Mouse (Mus musculus) neural tube, embryonic 15.5 days (tissue): Measurements from ENCODE around the gene Tns1. TPM values are rescaled to one million over a fixed set of nuclear protein-coding genes. Genes with fewer than 3 reads are reported as not detected.

Experiments used
- ATAC-seq: fragments of 200-750 bp; cut with Nextera tagmentation; 2 replicates; pipeline ENCODE4 v1.8.0; 2017; ENCODE audit warnings: mild to moderate bottlenecking, moderate TSS enrichment, moderate library complexity; ENCODE audit not compliant: low FRiP score
- H3K27ac ChIP-seq: fragments of 300-500 bp; sonication (generic); replicated peaks from 2 replicates; pipeline ENCODE4 v1.5.1; 2015; ENCODE audit warnings: mild to moderate bottlenecking, inconsistent platforms
- H3K27me3 ChIP-seq: fragments of 300-500 bp; sonication (generic); replicated peaks from 2 replicates; pipeline ENCODE4 v1.6.1; 2015; ENCODE audit warnings: inconsistent platforms
- H3K36me3 ChIP-seq: fragments of 300-500 bp; sonication (generic); 2 replicates; pipeline ENCODE4 v1.6.1; 2015; ENCODE audit warnings: inconsistent platforms
- H3K4me1 ChIP-seq: fragments of 300-500 bp; sonication (generic); 2 replicates; pipeline ENCODE4 v1.6.1; 2015; ENCODE audit warnings: inconsistent platforms
- H3K4me2 ChIP-seq: fragments of 300-500 bp; sonication (generic); 2 replicates; pipeline ENCODE4 v1.6.1; 2015; ENCODE audit warnings: inconsistent platforms, mild to moderate bottlenecking, moderate library complexity
- H3K4me3 ChIP-seq: fragments of 300-500 bp; sonication (generic); replicated peaks from 2 replicates; pipeline ENCODE4 v1.5.1; 2015; ENCODE audit warnings: mild to moderate bottlenecking, inconsistent platforms
- H3K9ac ChIP-seq: fragments of 300-500 bp; sonication (generic); replicated peaks from 2 replicates; pipeline ENCODE4 v1.6.1; 2015; ENCODE audit warnings: mild to moderate bottlenecking, inconsistent platforms
- H3K9me3 ChIP-seq: fragments of 300-500 bp; sonication (generic); replicated peaks from 2 replicates; pipeline ENCODE4 v1.6.1; 2016; ENCODE audit warnings: inconsistent platforms
- WGBS: fragments of 180-500 bp; shearing (Covaris S2); methylation state at CpG from one replicate; pipeline ENCODE4 v1.1.7; 2015; ENCODE audit warnings: mixed read lengths; 5-methylcytosine and 5-hydroxymethylcytosine counted together
- polyA plus RNA-seq: library from polyadenylated mRNA; unstranded; fragments of >200 nt; fragmentation: Nextera tagmentation; extraction: Ambion mirVana; gene quantifications from 2 replicates; pipeline ENCODE4 v1.2.1, GENCODE M21; 2015

The Tns1 gene
- polyA plus RNA-seq, 1 experiment from 2014 or later = 13.3 TPM

- peak overlapping the region; percentile 75 for H3K27ac ChIP-seq
- H3K4me1 ChIP-seq = peaks cover 54% of the 10 kb centered on the region
- under 1% methylated on average over 54 of the region's 58 CpGs for WGBS
- ATAC-seq = peak; percentile 74
- H3K9me3 ChIP-seq = no peaks in the 10 kb centered on the region
- H3K27me3 ChIP-seq = peaks cover 6% of the 10 kb centered on the region; the same call in 1 of the 2 replicates
- H3K4me3 ChIP-seq = peak overlapping the region; percentile 50
- peak overlapping the region; percentile 54 for H3K9ac ChIP-seq
- no peaks in the 10 kb centered on the region for H3K36me3 ChIP-seq
- peak overlapping the region; percentile 90 for H3K4me2 ChIP-seq
Observed at GRCm38 (mm10) chr1:74098004-74099000, 25.9 kb downstream of the Tns1 start.

GRCm38 (mm10) chr1:74095728-74096127, 28.5 kb downstream of the Tns1 start:
- 63% methylated on average over 3 of the region's 3 CpGs for WGBS
- H3K4me1 ChIP-seq = peaks cover 55% of the 10 kb centered on the region

GRCm38 (mm10) chr1:74095296-74095695, 29.0 kb downstream of the Tns1 start:
- WGBS = 63% methylated on average over 6 of the region's 6 CpGs

More at GRCm38 (mm10) chr1:74095728-74096127, 28.5 kb downstream of the Tns1 start:
- Histone ChIP-seq H3K9me3 (no peaks in the 10 kb centered on the region), H3K4me3 (no peak overlapping the region), H3K4me2 (no peak overlapping the region), H3K36me3 (no peaks in the 10 kb centered on the region), H3K27ac (no peak overlapping the region), H3K27me3 (peaks cover 6% of the 10 kb centered on the region; the same call in 1 of the 2 replicates), H3K9ac (no peak overlapping the region)
- ATAC-seq = no peak

GRCm38 (mm10) chr1:74094497-74095270, 29.6 kb downstream of the Tns1 start:
- WGBS = 56% methylated on average over 7 of the region's 7 CpGs

More at GRCm38 (mm10) chr1:74095296-74095695, 29.0 kb downstream of the Tns1 start:
- no peak overlapping the region for H3K4me2 ChIP-seq
- no peak overlapping the region for H3K9ac ChIP-seq
- no peak for ATAC-seq
- H3K27me3 ChIP-seq = peaks cover 6% of the 10 kb centered on the region; the same call in 1 of the 2 replicates
- H3K9me3 ChIP-seq = no peaks in the 10 kb centered on the region
- H3K27ac ChIP-seq = no peak overlapping the region
- H3K4me1 ChIP-seq = peaks cover 55% of the 10 kb centered on the region
- H3K4me3 ChIP-seq = no peak overlapping the region
- no peaks in the 10 kb centered on the region for H3K36me3 ChIP-seq

GRCm38 (mm10) chr1:74093447-74093846, 30.8 kb downstream of the Tns1 start:
- Histone ChIP-seq H3K27ac (no peak overlapping the region), H3K36me3 (no peaks in the 10 kb centered on the region), H3K4me1 (peaks cover 37% of the 10 kb centered on the region), H3K9ac (no peak overlapping the region), H3K4me3 (no peak overlapping the region), H3K4me2 (no peak overlapping the region), H3K9me3 (no peaks in the 10 kb centered on the region), H3K27me3 (peaks cover 4% of the 10 kb centered on the region; the same call in 1 of the 2 replicates)
- WGBS = 84% methylated on average over 5 of the region's 5 CpGs
- no peak for ATAC-seq

More at GRCm38 (mm10) chr1:74094497-74095270, 29.6 kb downstream of the Tns1 start:
- Histone ChIP-seq H3K27me3 (peaks cover 4% of the 10 kb centered on the region; the same call in 1 of the 2 replicates), H3K36me3 (no peaks in the 10 kb centered on the region), H3K27ac (no peak overlapping the region), H3K4me3 (no peak overlapping the region), H3K9me3 (no peaks in the 10 kb centered on the region), H3K9ac (no peak overlapping the region), H3K4me2 (no peak overlapping the region), H3K4me1 (peaks cover 50% of the 10 kb centered on the region)
- ATAC-seq = no peak

- H3K9ac ChIP-seq = no peak overlapping the region
- peaks cover 4% of the 10 kb centered on the region; the same call in 1 of the 2 replicates for H3K27me3 ChIP-seq
- WGBS = 59% methylated on average over 10 of the region's 10 CpGs
- H3K36me3 ChIP-seq = no peaks in the 10 kb centered on the region
- H3K27ac ChIP-seq = peak overlapping the region; percentile 28; the same call in 1 of the 2 replicates
- no peak overlapping the region for H3K4me3 ChIP-seq
- no peak overlapping the region for H3K4me2 ChIP-seq
- H3K4me1 ChIP-seq = peaks cover 26% of the 10 kb centered on the region
- ATAC-seq = no peak
- H3K9me3 ChIP-seq = no peaks in the 10 kb centered on the region
Observed at GRCm38 (mm10) chr1:74092242-74092641, 32.0 kb downstream of the Tns1 start.

- Histone ChIP-seq H3K4me3 (no peak overlapping the region), H3K4me2 (peak overlapping the region; percentile 19; the same call in 1 of the 2 replicates), H3K4me1 (peaks cover 24% of the 10 kb centered on the region), H3K36me3 (no peaks in the 10 kb centered on the region), H3K27ac (peak overlapping the region; percentile 64; the same call in 1 of the 2 replicates), H3K27me3 (peaks cover 4% of the 10 kb centered on the region; the same call in 1 of the 2 replicates), H3K9me3 (no peaks in the 10 kb centered on the region), H3K9ac (no peak overlapping the region)
- no peak for ATAC-seq
- 41% methylated on average over 6 of the region's 6 CpGs for WGBS
Observed at GRCm38 (mm10) chr1:74091611-74092224, 32.5 kb downstream of the Tns1 start.

GRCm38 (mm10) chr1:74091138-74091537, 33.1 kb downstream of the Tns1 start:
- Histone ChIP-seq H3K4me1 (peaks cover 20% of the 10 kb centered on the region), H3K27me3 (0 out of 2 replicates have a peak, but pooled peaks cover 3% of the 10 kb centered on the region), H3K36me3 (no peaks in the 10 kb centered on the region), H3K4me3 (peak overlapping the region; percentile 10; the same call in 1 of the 2 replicates), H3K27ac (peak overlapping the region; percentile 64; the same call in 1 of the 2 replicates), H3K4me2 (peak overlapping the region; percentile 19), H3K9ac (no peak overlapping the region), H3K9me3 (no peaks in the 10 kb centered on the region)
- WGBS = 44% methylated on average over 6 of the region's 7 CpGs
- ATAC-seq = no peak

- H3K9me3 ChIP-seq = no peaks in the 10 kb centered on the region
- H3K36me3 ChIP-seq = no peaks in the 10 kb centered on the region
- H3K9ac ChIP-seq = no peak overlapping the region
- 64% methylated on average over 7 of the region's 7 CpGs for WGBS
- peak overlapping the region; percentile 10 for H3K4me3 ChIP-seq
- ATAC-seq = no peak
- no peak overlapping the region for H3K27ac ChIP-seq
- H3K4me1 ChIP-seq = peaks cover 20% of the 10 kb centered on the region
- H3K27me3 ChIP-seq = no peaks in the 10 kb centered on the region
- peak overlapping the region; percentile 38 for H3K4me2 ChIP-seq
Observed at GRCm38 (mm10) chr1:74090329-74090728, 33.9 kb downstream of the Tns1 start.

GRCm38 (mm10) chr1:74088569-74088968, 35.7 kb downstream of the Tns1 start:
- Histone ChIP-seq H3K9me3 (no peaks in the 10 kb centered on the region), H3K4me3 (no peak overlapping the region), H3K4me1 (peaks cover 21% of the 10 kb centered on the region), H3K9ac (no peak overlapping the region), H3K36me3 (no peaks in the 10 kb centered on the region), H3K27ac (no peak overlapping the region), H3K4me2 (no peak overlapping the region), H3K27me3 (no peaks in the 10 kb centered on the region)
- ATAC-seq = no peak
- 92% methylated on average over 1 of the region's 1 CpGs for WGBS

GRCm38 (mm10) chr1:74085566-74085965, 38.7 kb downstream of the Tns1 start:
- H3K4me2 ChIP-seq = no peak overlapping the region
- no peak overlapping the region for H3K9ac ChIP-seq
- no peaks in the 10 kb centered on the region for H3K36me3 ChIP-seq
- H3K27me3 ChIP-seq = no peaks in the 10 kb centered on the region
- H3K27ac ChIP-seq = no peak overlapping the region
- no peaks in the 10 kb centered on the region for H3K9me3 ChIP-seq
- 86% methylated on average over 7 of the region's 7 CpGs for WGBS
- H3K4me1 ChIP-seq = peaks cover 14% of the 10 kb centered on the region
- no peak overlapping the region for H3K4me3 ChIP-seq
- ATAC-seq = no peak
